Mouse (Mus musculus) C2C12 (cell line): Measurements from ENCODE around the gene Yeats4. TPM values are rescaled to one million over a fixed set of nuclear protein-coding genes. Genes with fewer than 3 reads are reported as not detected.

Experiments used
- H3K27me3 ChIP-seq: one replicate; pipeline ENCODE4 v1.6.1; 2011; ENCODE audit not compliant: control insufficient read depth, insufficient read depth, insufficient read length
- H3K36me3 ChIP-seq: one replicate; pipeline ENCODE4 v1.6.1; 2011; ENCODE audit not compliant: control insufficient read depth, insufficient read depth
- H3K4me3 ChIP-seq: one replicate; pipeline ENCODE4 v1.5.1; 2011; ENCODE audit warnings: mild to moderate bottlenecking, control low read depth; ENCODE audit not compliant: poor library complexity, insufficient read depth, severe bottlenecking
- H3K79me2 ChIP-seq: one replicate; pipeline ENCODE4 v1.6.1; 2011; ENCODE audit not compliant: control insufficient read depth, insufficient read depth
- H3K79me3 ChIP-seq: one replicate; pipeline ENCODE4 v1.6.1; 2011; ENCODE audit warnings: low read depth, control low read depth
- H3ac ChIP-seq: one replicate; pipeline ENCODE3; 2011; ENCODE audit warnings: low read depth; ENCODE audit not compliant: control insufficient read depth, insufficient read length
- CEBPB ChIP-seq: IDR thresholded peaks from one replicate; pipeline ENCODE4 v1.6.1; 2011; ENCODE audit warnings: low read depth, mild to moderate bottlenecking, control low read depth, moderate library complexity
- CTCF ChIP-seq: IDR thresholded peaks from one replicate; pipeline ENCODE4 v1.5.1; 2011; ENCODE audit not compliant: control insufficient read depth, insufficient read depth, insufficient read length
- FOSL1 ChIP-seq: IDR thresholded peaks from one replicate; pipeline ENCODE4 v1.8.0; 2011; ENCODE audit warnings: mild to moderate bottlenecking, low read length; ENCODE audit not compliant: poor library complexity, insufficient read depth, severe bottlenecking
- MAX ChIP-seq: IDR thresholded peaks from one replicate; pipeline ENCODE4 v1.6.1; 2011; ENCODE audit warnings: mild to moderate bottlenecking, control low read depth
- MYOD1 ChIP-seq: IDR thresholded peaks from one replicate; pipeline ENCODE4 v1.6.1; 2011; ENCODE audit warnings: low read depth; ENCODE audit not compliant: control insufficient read depth, insufficient read length
- MYOG ChIP-seq: IDR thresholded peaks from one replicate; pipeline ENCODE4 v1.6.1; 2011; ENCODE audit not compliant: control insufficient read depth, insufficient read length; ENCODE audit errors: extremely low read depth
- USF1 ChIP-seq: IDR thresholded peaks from one replicate; pipeline ENCODE4 v1.6.1; 2011; ENCODE audit warnings: low read depth, mild to moderate bottlenecking, control low read depth, moderate library complexity
- polyA plus RNA-seq: library from polyadenylated mRNA; unstranded; fragments of >200 nt; fragmentation: generic; extraction: Trizol; gene quantifications from one replicate; pipeline ENCODE4 v1.2.1, GENCODE M21; 2012; ENCODE audit warnings: missing spikeins

Gene Yeats4
- polyA plus RNA-seq, 1 experiment: 40.8 TPM

DNA sequence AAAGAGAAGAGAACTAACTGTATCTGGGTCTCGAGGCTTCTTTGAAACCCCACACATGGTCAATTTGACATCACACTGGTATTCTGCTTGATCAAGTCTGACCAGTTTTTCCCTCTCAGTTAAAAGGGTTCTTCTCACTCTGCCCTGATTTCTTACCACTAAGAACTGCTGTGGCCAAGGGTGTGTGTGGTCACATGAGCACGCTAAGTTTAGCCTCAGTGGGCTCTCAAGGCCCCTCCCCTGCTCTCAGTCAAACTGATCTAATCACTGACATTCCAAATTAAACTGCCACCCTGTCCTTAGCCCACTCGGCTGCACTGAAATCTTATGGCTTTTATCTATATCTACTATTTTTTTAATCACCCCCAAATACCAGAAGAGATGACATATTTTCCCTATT, 43.2 kb downstream of the Yeats4 start:
- TF ChIP-seq CTCF (no peak), USF1 (peak; percentile 82)
- Histone ChIP-seq H3K79me3 (no peaks in the 10 kb centered on the region), H3K27me3 (no peaks in the 10 kb centered on the region), H3K79me2 (no peaks in the 10 kb centered on the region), H3K36me3 (no peaks in the 10 kb centered on the region), H3K4me3 (no peak overlapping the region), H3ac (no peak overlapping the region)

DNA sequence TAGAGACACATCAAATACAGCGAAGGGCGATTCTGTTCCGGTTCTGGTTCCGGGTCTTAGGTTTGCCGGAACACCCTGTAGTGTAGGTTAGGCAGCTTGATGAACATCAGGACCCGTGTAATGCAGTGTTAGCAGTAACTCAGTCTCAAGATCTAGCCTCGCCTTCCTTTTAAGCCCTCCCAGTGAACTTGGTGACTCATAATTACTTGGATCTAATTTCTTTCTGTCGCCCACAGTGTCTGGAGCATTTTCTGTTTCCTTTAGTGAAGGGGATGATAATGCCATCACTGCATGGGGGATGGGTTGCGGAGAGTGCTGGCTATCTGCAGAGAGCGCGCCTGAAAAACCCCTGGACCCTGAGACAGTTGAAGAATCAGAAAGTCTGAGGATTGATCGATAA, 49.7 kb downstream of the Yeats4 start:
- Histone ChIP-seq H3K4me3 (peak overlapping the region; percentile 19), H3K79me3 (no peaks in the 10 kb centered on the region), H3K27me3 (no peaks in the 10 kb centered on the region), H3K36me3 (no peaks in the 10 kb centered on the region), H3ac (peak overlapping the region; percentile 71), H3K79me2 (no peaks in the 10 kb centered on the region)
- TF ChIP-seq MAX: no peak
- TF ChIP-seq FOSL1: peak; percentile 23

DNA sequence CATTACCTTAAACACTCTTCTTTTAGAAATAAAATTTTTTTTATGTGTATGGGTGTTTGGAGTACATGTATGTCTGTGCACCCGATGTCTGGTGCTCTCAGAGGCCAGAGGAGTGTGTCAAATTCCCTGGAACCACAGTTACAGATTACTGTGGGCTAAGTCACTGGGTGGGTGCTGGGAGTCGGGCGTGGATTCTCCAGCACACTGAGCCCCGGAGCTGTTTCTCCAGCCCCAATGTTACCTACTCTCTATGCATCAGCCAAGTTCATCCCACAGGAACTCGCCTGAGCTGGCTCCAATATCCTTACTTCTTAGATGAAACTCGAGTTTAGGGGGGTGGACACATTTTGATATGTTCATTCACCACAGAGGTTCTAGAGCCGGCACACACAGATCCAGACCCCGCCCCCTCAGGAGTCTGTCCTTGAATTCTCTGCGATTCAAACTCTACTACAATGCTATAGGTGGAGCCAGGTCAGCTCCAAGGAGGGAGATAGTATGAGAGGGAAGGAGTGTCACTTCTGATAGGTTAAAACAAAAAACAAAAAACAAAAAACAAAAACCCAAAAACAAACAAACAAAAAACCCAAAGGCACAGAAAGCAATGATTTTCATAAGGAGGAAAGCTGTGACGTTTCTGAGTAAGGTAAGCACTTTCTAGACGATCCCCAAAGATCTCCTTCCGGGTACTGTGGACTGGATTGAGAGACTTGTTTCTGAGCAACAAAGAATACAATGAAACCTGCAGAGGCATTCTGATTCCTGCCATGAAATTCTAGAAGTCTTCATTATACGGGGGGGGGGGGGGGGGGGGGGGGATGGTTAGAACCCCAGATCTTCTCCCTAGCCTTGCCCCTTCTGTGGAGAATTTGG, 50.5 kb downstream of the Yeats4 start:
- no peaks in the 10 kb centered on the region for H3K36me3 ChIP-seq
- TF ChIP-seq MYOG: no peak
- TF ChIP-seq USF1: no peak
- TF ChIP-seq CTCF: no peak
- peak; percentile 43 for TF ChIP-seq MAX
- TF ChIP-seq CEBPB: no peak
- no peak for TF ChIP-seq FOSL1
- H3K27me3 ChIP-seq: no peaks in the 10 kb centered on the region
- H3K79me3 ChIP-seq: no peaks in the 10 kb centered on the region
- H3K4me3 ChIP-seq: peak overlapping the region; percentile 19
- H3ac ChIP-seq: peak overlapping the region; percentile 27
- H3K79me2 ChIP-seq: no peaks in the 10 kb centered on the region

DNA sequence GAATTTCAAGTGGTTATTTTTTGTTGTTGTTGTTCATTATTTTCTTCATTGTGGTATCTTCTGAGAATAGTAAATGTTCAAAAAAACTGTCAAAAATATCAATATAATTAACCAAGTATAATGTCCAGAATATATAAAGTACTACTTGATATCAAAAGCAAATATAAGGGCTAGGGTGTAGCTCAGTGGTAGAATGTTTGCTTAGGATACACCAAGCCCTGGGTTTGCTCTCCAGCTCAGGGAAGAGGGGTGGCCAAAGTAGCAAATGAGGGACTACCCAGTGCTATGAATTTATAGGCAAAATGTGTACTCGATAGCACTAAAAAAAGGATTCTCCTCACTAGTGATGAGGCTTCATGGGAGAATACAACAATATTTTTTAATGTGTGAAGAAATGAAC, 51.2 kb downstream of the Yeats4 start:
- no peaks in the 10 kb centered on the region for H3K36me3 ChIP-seq
- H3ac ChIP-seq: no peak overlapping the region
- H3K79me2 ChIP-seq: no peaks in the 10 kb centered on the region
- H3K4me3 ChIP-seq: no peak overlapping the region
- TF ChIP-seq MAX (no peak), CEBPB (no peak), USF1 (no peak), FOSL1 (no peak)
- no peaks in the 10 kb centered on the region for H3K27me3 ChIP-seq
- no peaks in the 10 kb centered on the region for H3K79me3 ChIP-seq

DNA sequence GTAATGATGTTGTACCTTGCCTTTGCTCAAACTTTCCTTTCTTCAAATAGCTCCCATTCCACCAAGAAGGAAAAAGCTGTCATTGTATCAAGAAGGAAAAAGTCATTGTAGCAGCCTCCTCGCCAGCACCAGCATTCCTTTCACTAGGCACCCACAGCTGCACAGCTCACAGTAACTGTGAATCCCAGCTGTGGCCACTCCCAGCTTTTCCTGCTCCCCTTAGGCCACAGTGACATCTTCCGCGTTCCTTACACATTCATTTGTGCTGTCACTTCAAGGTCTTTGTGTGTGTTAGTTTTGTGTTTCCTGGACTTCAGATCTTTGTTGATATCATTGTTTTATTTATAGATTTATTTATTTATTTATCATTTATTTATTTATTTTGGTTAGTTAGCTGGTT, 52.2 kb downstream of the Yeats4 start:
- Histone ChIP-seq H3ac (no peak overlapping the region), H3K79me2 (no peaks in the 10 kb centered on the region), H3K4me3 (no peak overlapping the region), H3K27me3 (no peaks in the 10 kb centered on the region), H3K36me3 (no peaks in the 10 kb centered on the region), H3K79me3 (no peaks in the 10 kb centered on the region)
- TF ChIP-seq FOSL1 (no peak), USF1 (no peak)

DNA sequence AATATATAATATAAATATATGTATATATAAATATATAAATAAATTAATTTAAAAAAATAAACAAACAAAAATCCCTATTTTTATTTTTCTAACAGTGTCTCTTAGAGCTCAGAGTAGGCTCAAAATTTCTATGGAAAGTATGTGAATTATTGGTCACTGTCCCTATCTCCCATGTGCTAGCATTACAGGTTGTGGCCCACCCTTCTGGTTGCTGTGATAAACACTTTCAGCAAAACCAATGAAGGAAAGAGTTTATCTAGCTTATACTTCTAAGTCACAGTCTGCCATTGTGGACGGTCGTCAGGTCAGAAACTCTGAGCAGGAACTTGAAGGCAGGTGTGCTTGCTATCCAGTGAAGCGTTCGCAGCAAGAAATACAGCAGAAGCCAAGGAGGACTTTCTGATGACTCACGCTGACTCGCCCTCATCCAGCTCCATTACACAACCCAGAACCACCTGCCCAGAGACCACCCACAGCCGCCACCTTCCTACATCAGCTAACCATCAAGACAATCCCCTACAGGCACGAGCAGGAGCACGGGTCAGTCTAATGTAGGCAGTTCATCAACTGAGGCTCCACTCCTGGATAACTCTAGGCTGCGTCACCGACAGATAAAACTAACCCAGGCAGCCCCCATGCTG, 57.4 kb downstream of the Yeats4 start:
- Histone ChIP-seq H3K79me3 (no peaks in the 10 kb centered on the region), H3K79me2 (no peaks in the 10 kb centered on the region), H3K4me3 (no peak overlapping the region), H3K36me3 (no peaks in the 10 kb centered on the region), H3ac (no peak overlapping the region), H3K27me3 (no peaks in the 10 kb centered on the region)
- TF ChIP-seq MYOG (no peak), CEBPB (peak; percentile 55), FOSL1 (no peak), MYOD1 (peak; percentile 36)

Other genes with a start within 250 kb of the Yeats4 start
- 0.09 TPM for gene Best3, start 238.2 kb downstream of the Yeats4 start, polyA plus RNA-seq
- gene Lrrc10, start 179.2 kb downstream of the Yeats4 start, polyA plus RNA-seq: not detected
- gene Cct2, start 160.7 kb downstream of the Yeats4 start, polyA plus RNA-seq: 440 TPM
- gene Frs2, start 76.0 kb downstream of the Yeats4 start, polyA plus RNA-seq: 11.0 TPM
- 0.07 TPM for gene 9530003J23Rik, start 14.2 kb upstream of the Yeats4 start, polyA plus RNA-seq
- gene Lyz2, start 57.8 kb upstream of the Yeats4 start, polyA plus RNA-seq: 0.04 TPM
- gene Lyz1, start 68.4 kb upstream of the Yeats4 start, polyA plus RNA-seq: not detected
- gene Cpsf6, start 155.5 kb upstream of the Yeats4 start, polyA plus RNA-seq: 36.6 TPM